Mouse (Mus musculus) stomach, embryonic 16.5 days (tissue): ENCODE measurements around the gene Ccdc93. TPM values are rescaled to one million over a fixed set of nuclear protein-coding genes. Genes with fewer than 3 reads are reported as not detected.

ENCODE experiments used
- ATAC-seq: fragments of 200-750 bp; cut with Nextera tagmentation; 2 replicates; pipeline ENCODE4 v1.8.0; 2017; ENCODE audit warnings: moderate number of reproducible peaks, moderate TSS enrichment; ENCODE audit not compliant: insufficient read depth, low FRiP score
- H3K27ac ChIP-seq: fragments of 300-500 bp; sonication (generic); 2 replicates; pipeline ENCODE4 v1.5.1; 2014; ENCODE audit warnings: low read length
- H3K27me3 ChIP-seq: fragments of 300-500 bp; sonication (generic); 2 replicates; pipeline ENCODE4 v1.6.1; 2014; ENCODE audit warnings: low read length, control low read depth, mixed read lengths; ENCODE audit not compliant: control insufficient read depth, insufficient read depth
- H3K36me3 ChIP-seq: fragments of 300-500 bp; sonication (generic); 2 replicates; pipeline ENCODE4 v1.6.1; 2014; ENCODE audit warnings: low read length; ENCODE audit not compliant: control insufficient read depth, insufficient read depth
- H3K4me1 ChIP-seq: fragments of 300-500 bp; sonication (generic); 2 replicates; pipeline ENCODE4 v1.6.1; 2014; ENCODE audit warnings: low read length, control low read depth, mixed read lengths; ENCODE audit not compliant: control insufficient read depth, insufficient read depth
- H3K4me2 ChIP-seq: fragments of 300-500 bp; sonication (generic); 2 replicates; pipeline ENCODE4 v1.6.1; 2014; ENCODE audit warnings: low read depth, low read length, mixed read lengths
- H3K4me3 ChIP-seq: fragments of 300-500 bp; sonication (generic); replicated peaks from 2 replicates; pipeline ENCODE4 v1.5.1; 2014; ENCODE audit warnings: mild to moderate bottlenecking, low read length
- H3K9ac ChIP-seq: fragments of 300-500 bp; sonication (generic); 2 replicates; pipeline ENCODE4 v1.6.1; 2014; ENCODE audit warnings: low read length
- H3K9me3 ChIP-seq: fragments of 300-500 bp; sonication (generic); replicated peaks from 2 replicates; pipeline ENCODE4 v1.6.1; 2016; ENCODE audit warnings: low read length, control low read depth; ENCODE audit not compliant: control insufficient read depth
- WGBS: fragments of 180-500 bp; shearing (Covaris S2); extraction: QIAGEN DNeasy Blood & Tissue Kit; methylation state at CpG from one replicate; pipeline ENCODE4 v1.1.7; 2014; 5-methylcytosine and 5-hydroxymethylcytosine counted together
- polyA plus RNA-seq: library from polyadenylated mRNA; unstranded; fragments of >200 nt; fragmentation: Nextera tagmentation; extraction: Ambion mirVana; gene quantifications from 2 replicates; pipeline ENCODE4 v1.2.1, GENCODE M21; 2015

Gene Ccdc93
- polyA plus RNA-seq, 1 experiment from 2014 or later: 12.6 TPM

DNA sequence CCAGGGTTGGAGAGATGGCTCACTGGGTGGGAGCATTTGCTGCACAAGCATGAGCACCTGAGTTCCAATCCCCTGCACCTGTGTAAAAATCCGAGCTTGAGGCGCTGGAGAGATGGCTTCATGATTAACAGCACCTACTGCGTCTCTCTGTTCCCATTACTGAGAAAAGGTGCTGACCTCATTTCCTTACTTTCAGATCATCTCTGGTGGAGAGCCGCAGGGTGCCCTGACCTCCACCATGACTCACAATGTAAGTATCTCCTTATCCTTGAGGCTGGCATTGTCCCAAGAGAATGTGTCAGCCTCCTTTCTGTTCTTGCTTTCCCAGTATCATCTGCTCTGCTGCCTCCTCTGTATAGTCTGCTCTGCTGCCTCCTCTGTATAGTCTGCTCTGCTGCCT is 52.2 kb downstream of the Ccdc93 start:
- no peak overlapping the region for H3K9ac ChIP-seq
- WGBS: 77% methylated on average over 4 of the region's 4 CpGs
- no peaks in the 10 kb centered on the region for H3K27me3 ChIP-seq
- no peak for ATAC-seq
- no peaks in the 10 kb centered on the region for H3K9me3 ChIP-seq
- H3K36me3 ChIP-seq: peaks cover 24% of the 10 kb centered on the region
- no peak overlapping the region for H3K4me2 ChIP-seq
- H3K27ac ChIP-seq: no peak overlapping the region
- no peak overlapping the region for H3K4me3 ChIP-seq
- H3K4me1 ChIP-seq: no peaks in the 10 kb centered on the region

DNA sequence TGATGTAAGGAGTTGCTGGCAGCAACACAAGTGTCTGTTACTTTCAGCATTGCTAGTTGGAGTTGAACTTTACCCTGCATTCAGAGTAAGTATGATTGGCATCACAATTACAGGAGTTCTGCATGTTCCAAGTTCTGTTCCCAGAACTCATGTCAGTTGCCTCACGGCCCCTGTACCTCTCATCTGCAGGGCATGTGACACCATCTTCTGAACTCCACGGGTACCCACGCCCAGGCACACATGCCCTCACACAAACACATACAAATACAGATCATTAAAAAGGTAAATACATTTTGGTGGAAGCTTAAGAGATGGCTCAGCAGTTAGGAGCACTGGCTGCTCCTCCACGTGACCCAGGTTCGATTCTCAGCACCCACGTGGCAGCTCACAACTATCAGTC is 56.0 kb downstream of the Ccdc93 start:
- H3K9ac ChIP-seq: no peak overlapping the region
- H3K36me3 ChIP-seq: peaks cover 10% of the 10 kb centered on the region; the same call in 1 of the 2 replicates
- no peak for ATAC-seq
- H3K9me3 ChIP-seq: no peaks in the 10 kb centered on the region
- H3K27ac ChIP-seq: no peak overlapping the region
- H3K4me1 ChIP-seq: no peaks in the 10 kb centered on the region
- H3K4me3 ChIP-seq: no peak overlapping the region
- no peaks in the 10 kb centered on the region for H3K27me3 ChIP-seq
- WGBS: 96% methylated on average over 6 of the region's 6 CpGs
- H3K4me2 ChIP-seq: no peak overlapping the region

DNA sequence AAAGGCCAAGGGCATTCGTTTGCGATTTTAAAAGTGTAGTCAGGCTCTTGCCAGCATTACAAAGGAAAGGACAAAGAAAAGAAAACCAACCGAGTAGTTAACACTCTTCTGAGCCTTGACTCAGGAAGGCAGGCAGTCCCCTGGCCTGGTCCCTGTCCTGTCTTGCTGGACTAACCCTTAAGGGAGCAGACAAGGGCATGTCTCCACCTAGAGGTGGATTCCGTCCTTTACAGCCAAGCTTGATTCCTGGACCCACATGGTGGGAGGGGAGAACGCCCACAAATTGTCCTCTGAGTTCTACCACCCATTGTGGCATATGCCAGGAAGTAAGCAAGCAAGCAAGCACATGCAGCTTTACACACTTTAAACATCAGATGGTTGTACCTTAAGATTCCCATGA is 59.4 kb downstream of the Ccdc93 start:
- 47% methylated on average over 5 of the region's 5 CpGs for WGBS
- no peaks in the 10 kb centered on the region for H3K9me3 ChIP-seq
- H3K4me3 ChIP-seq: no peak overlapping the region
- H3K27ac ChIP-seq: no peak overlapping the region
- peaks cover 14% of the 10 kb centered on the region; the same call in 1 of the 2 replicates for H3K36me3 ChIP-seq
- no peak overlapping the region for H3K4me2 ChIP-seq
- ATAC-seq: no peak
- H3K4me1 ChIP-seq: no peaks in the 10 kb centered on the region
- no peaks in the 10 kb centered on the region for H3K27me3 ChIP-seq
- no peak overlapping the region for H3K9ac ChIP-seq

DNA sequence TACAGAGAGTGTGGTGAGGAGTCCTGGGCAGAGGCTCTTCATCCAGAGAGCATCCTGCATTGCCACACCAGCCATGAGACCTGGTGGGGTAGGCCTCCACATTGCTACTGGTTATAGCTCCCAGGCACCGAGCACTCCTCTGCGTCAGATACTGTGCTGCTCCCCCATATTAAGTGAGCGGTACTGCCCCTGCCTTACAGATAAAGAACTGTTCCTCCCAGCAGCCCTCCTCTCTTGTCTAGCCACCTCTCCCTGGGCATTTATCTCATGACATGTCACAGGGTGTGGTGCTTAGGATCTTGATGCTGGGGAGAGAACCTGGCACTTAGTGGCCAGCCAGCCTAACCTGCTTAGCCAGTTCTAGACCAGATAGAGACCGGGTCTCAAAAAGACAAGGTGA is 66.2 kb downstream of the Ccdc93 start:
- WGBS: 87% methylated on average over 4 of the region's 4 CpGs
- Histone ChIP-seq H3K36me3 (peaks cover 41% of the 10 kb centered on the region), H3K9me3 (no peaks in the 10 kb centered on the region), H3K27me3 (no peaks in the 10 kb centered on the region), H3K9ac (no peak overlapping the region), H3K4me1 (no peaks in the 10 kb centered on the region), H3K27ac (no peak overlapping the region), H3K4me2 (no peak overlapping the region), H3K4me3 (no peak overlapping the region)
- ATAC-seq: no peak

DNA sequence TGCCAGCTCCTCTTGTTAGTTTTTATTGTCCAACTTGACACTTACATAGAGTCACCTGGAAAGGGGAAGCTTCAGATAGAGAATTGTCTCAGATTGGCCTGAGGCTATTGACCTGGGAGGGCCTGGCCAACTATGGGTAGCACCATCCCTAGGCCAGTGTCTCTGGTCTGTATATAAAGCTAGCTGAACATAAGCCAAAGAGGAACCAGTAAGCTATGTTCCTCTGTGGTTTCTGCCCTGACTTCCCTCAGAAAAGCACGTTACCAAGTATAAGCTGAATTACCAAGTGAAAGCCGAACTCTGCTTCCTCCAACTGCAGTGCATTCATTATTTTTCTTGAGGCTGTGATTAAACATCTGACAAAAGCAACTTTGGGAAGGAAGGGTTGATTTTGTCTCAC is 77.9 kb downstream of the Ccdc93 start:
- H3K4me2 ChIP-seq: no peak overlapping the region
- H3K4me1 ChIP-seq: no peaks in the 10 kb centered on the region
- no peak for ATAC-seq
- H3K36me3 ChIP-seq: no peaks in the 10 kb centered on the region
- WGBS: 77% methylated on average over 2 of the region's 2 CpGs
- H3K27me3 ChIP-seq: no peaks in the 10 kb centered on the region
- H3K9ac ChIP-seq: no peak overlapping the region
- no peaks in the 10 kb centered on the region; the same call in 1 of the 2 replicates for H3K9me3 ChIP-seq
- H3K4me3 ChIP-seq: no peak overlapping the region
- H3K27ac ChIP-seq: no peak overlapping the region

DNA sequence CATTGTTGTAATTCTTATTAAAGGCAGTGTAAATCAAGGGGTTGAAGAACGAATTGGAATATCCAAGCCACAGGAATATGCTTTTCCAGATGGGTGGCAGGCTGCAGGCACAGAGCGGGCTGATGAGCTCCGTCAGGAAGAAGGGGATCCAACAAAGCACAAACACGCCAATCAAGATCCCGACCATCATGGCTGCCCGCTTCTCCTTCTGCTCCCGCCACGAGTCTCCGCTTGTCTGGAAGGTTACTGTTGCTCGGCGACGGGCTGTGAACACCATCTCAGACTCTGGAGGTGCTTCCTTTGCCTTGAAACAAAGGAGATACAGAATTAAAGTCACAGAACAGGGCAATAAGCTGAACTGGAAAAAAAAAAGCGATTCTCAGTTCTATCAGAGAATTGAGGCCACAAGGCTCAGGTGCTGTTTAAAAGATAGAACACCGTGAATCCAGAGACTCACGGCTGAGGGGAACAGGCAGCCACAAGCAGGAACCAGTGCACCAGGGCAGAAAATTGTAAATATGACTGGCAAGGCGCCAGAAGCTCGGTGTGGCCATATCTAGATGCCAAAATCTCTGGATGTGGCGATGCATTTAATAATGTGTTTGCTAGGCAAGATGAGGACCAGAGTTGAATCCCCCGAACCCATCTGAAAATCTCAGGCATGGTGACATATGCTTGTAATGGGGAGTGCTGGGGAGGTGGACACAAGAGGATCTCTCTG is 79.7 kb downstream of the Ccdc93 start:
- no peak for ATAC-seq
- H3K9ac ChIP-seq: no peak overlapping the region
- H3K36me3 ChIP-seq: no peaks in the 10 kb centered on the region
- no peaks in the 10 kb centered on the region for H3K4me1 ChIP-seq
- no peak overlapping the region for H3K4me2 ChIP-seq
- H3K9me3 ChIP-seq: no peaks in the 10 kb centered on the region; the same call in 1 of the 2 replicates
- 88% methylated on average over 19 of the region's 19 CpGs for WGBS
- H3K27ac ChIP-seq: no peak overlapping the region
- no peaks in the 10 kb centered on the region for H3K27me3 ChIP-seq
- H3K4me3 ChIP-seq: no peak overlapping the region

DNA sequence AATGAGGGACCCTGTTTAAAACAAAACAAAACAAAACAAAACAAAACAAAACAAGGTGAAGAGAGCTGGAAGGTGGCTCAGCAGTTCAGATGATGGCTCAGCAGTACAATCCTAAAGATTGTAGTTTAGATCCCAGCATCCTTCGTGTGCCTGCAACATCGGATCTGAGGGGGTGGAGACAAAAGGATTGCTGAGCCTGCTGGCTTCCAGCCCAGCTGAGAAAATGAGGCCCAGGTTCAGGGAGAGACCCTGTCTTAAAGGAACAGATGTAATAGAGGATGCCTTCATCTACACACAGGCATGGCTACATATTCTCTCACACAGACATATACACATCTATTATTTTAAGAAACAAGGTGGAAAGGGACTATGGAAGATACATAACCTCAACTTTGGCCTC is 80.3 kb downstream of the Ccdc93 start:
- no peak for ATAC-seq
- Histone ChIP-seq H3K4me2 (no peak overlapping the region), H3K4me3 (no peak overlapping the region), H3K4me1 (no peaks in the 10 kb centered on the region), H3K9ac (no peak overlapping the region), H3K36me3 (no peaks in the 10 kb centered on the region), H3K9me3 (no peaks in the 10 kb centered on the region; the same call in 1 of the 2 replicates), H3K27ac (no peak overlapping the region), H3K27me3 (no peaks in the 10 kb centered on the region)
- 20% methylated on average over 2 of the region's 2 CpGs for WGBS

DNA sequence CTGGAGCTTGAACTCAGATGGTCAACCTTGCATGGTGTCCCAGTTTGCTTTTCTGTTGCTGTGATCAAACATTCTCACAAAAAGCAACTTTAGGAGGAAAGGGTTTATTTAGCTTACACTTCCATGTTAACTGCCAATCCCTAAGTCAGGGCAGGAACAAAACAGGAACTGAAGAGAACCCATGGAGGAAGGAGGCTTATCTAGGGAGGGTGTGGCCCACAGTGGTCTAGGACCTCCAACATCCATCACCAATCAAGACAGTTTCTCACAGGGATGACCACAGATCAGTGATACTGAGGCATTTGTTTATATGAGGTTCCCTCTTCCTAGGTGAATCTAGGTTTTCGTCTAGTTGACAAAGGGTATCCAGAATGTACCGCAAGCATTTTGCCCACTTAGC is 81.1 kb downstream of the Ccdc93 start:
- ATAC-seq: no peak
- no peak overlapping the region for H3K9ac ChIP-seq
- H3K36me3 ChIP-seq: no peaks in the 10 kb centered on the region
- no peaks in the 10 kb centered on the region for H3K27me3 ChIP-seq
- WGBS: 81% methylated on average over 2 of the region's 2 CpGs
- no peaks in the 10 kb centered on the region for H3K4me1 ChIP-seq
- H3K4me3 ChIP-seq: no peak overlapping the region
- no peak overlapping the region for H3K4me2 ChIP-seq
- H3K27ac ChIP-seq: no peak overlapping the region
- no peaks in the 10 kb centered on the region for H3K9me3 ChIP-seq

DNA sequence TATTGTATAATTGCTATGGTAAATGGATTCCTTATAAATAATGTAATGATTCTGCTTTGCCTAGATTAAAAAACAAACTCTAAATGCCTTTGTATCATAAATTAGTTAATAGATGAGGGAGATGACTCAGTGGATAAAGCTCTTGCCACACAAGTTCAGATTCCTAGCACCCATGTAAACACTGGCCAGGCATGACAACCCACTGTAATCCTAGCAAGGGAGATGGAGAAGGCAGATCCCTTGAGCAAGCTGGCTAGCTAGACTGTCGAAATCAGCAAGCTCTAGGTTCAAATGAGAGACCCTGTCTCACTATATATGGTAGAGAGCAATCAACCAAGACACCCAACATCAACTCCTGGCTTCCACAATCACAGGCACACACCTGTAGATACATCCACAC is 87.8 kb downstream of the Ccdc93 start:
- ATAC-seq: no peak
- WGBS: 64% methylated on average over 1 of the region's 1 CpGs
- H3K27me3 ChIP-seq: no peaks in the 10 kb centered on the region

More for the DNA sequence above, 87.8 kb downstream of the Ccdc93 start:
- H3K36me3 ChIP-seq: no peaks in the 10 kb centered on the region
- no peaks in the 10 kb centered on the region for H3K4me1 ChIP-seq
- no peaks in the 10 kb centered on the region for H3K9me3 ChIP-seq
- no peak overlapping the region for H3K4me3 ChIP-seq
- no peak overlapping the region for H3K9ac ChIP-seq
- no peak overlapping the region for H3K27ac ChIP-seq
- no peak overlapping the region for H3K4me2 ChIP-seq
